Mouse (Mus musculus) cerebellum, adult 9-10 months (tissue): ENCODE measurements at regions not wholly inside any gene's neighbourhood (a gene's known extent, or its start where the extent isn't known, plus 50 kb on each side); places are given as distances from the start of the nearest gene placed in this dataset.
A peak's percentile ranks its signal among the peaks of the same experiment; 100 is the strongest.

ENCODE experiments used
- DNase-seq: peaks from one replicate; pipeline ENCODE4 v3.0.0; 2022

- DNase-seq, result no peak
Measured at GRCm38 (mm10) chr2:79136619-79137458, 118.4 kb upstream of the Itga4 start.

GRCm38 (mm10) chr2:79137694-79138171, 117.5 kb upstream of the Itga4 start:
- DNase-seq, result no peak

- no peak for DNase-seq
Measured at GRCm38 (mm10) chr2:79138368-79139109, 116.7 kb upstream of the Itga4 start.

- DNase-seq, result no peak
Measured at GRCm38 (mm10) chr2:79141961-79142360, 113.3 kb upstream of the Itga4 start.

- DNase-seq, result no peak
Measured at GRCm38 (mm10) chr2:79143196-79143595, 112.0 kb upstream of the Itga4 start.

- DNase-seq, result no peak
Measured at GRCm38 (mm10) chr2:79145897-79146296, 109.3 kb upstream of the Itga4 start.

- DNase-seq, result no peak
Measured at GRCm38 (mm10) chr2:79146563-79146962, 108.7 kb upstream of the Itga4 start.

- DNase-seq, result peak; percentile 33
Measured at GRCm38 (mm10) chr2:79149012-79149698, 106.1 kb upstream of the Itga4 start.

- DNase-seq, result no peak
Measured at GRCm38 (mm10) chr2:79151610-79152009, 103.6 kb upstream of the Itga4 start.

- DNase-seq, result no peak
Measured at GRCm38 (mm10) chr2:79152031-79152694, 103.1 kb upstream of the Itga4 start.

- DNase-seq, result no peak
Measured at GRCm38 (mm10) chr2:79152695-79153057, 102.5 kb upstream of the Itga4 start.

GRCm38 (mm10) chr2:79153070-79153469, 102.2 kb upstream of the Itga4 start:
- no peak for DNase-seq

- DNase-seq, result no peak
Measured at GRCm38 (mm10) chr2:79158450-79159055, 96.7 kb upstream of the Itga4 start.

- no peak for DNase-seq
Measured at GRCm38 (mm10) chr2:79159336-79159735, 95.9 kb upstream of the Itga4 start.

GRCm38 (mm10) chr2:79172967-79173919, 82.0 kb upstream of the Itga4 start:
- no peak for DNase-seq

- no peak for DNase-seq
Measured at GRCm38 (mm10) chr2:79174282-79174681, 80.9 kb upstream of the Itga4 start.

GRCm38 (mm10) chr2:79180782-79181181, 74.4 kb upstream of the Itga4 start:
- no peak for DNase-seq

- no peak for DNase-seq
Measured at GRCm38 (mm10) chr2:79183034-79183630, 72.1 kb upstream of the Itga4 start.

GRCm38 (mm10) chr2:79185234-79186101, 69.8 kb upstream of the Itga4 start:
- no peak for DNase-seq

- no peak for DNase-seq
Measured at GRCm38 (mm10) chr2:79186878-79187277, 68.3 kb upstream of the Itga4 start.
